Mouse (Mus musculus): ENCODE results near the gene St8sia6. TPM values are rescaled to one million over a fixed set of nuclear protein-coding genes. Genes with fewer than 3 reads are reported as not detected.
"Not testable (repeated sequence)": the region's sequence is repeated elsewhere in the genome, so short reads cannot be mapped to it uniquely, and the experiment has no call there.

The St8sia6 gene
- polyA plus RNA-seq, 1 experiment from 2014 or later, result 1.1 TPM

DNA sequence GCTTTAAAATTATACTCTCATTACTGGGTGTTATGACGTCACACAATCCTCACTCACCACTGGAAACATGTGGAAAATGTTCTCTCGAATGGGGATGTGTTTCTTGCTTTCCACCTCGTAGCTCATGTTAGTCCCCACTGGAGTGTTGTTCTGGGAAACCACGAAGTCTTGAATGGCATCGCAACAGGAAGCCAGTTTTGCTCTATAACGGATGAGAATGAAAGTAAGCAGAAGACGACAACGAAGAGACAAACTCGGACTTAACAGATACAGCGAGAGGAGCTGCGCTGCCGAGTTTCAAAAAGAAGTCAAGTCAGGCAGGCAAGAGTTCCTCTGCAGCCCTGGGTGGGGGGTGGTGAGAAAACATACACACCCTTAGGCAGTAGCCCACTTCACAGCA is 121.4 kb downstream of the St8sia6 start:
- no peak overlapping the region for H3K4me3 ChIP-seq (ENCODE audit: low read depth, low read length)
- WGBS, result 84% methylated on average over 12 of the region's 12 CpGs
- no peaks in the 10 kb centered on the region for H3K4me1 ChIP-seq (ENCODE audit: control insufficient read depth, insufficient read depth, low read length)
- H3K9me3 ChIP-seq (ENCODE audit: control insufficient read depth, low read depth, low read length), result no peaks in the 10 kb centered on the region
- H3K27me3 ChIP-seq (ENCODE audit: control insufficient read depth, insufficient read depth, low read length), result no peaks in the 10 kb centered on the region
- no peak overlapping the region for H3K9ac ChIP-seq (replicated peaks; ENCODE audit: low read depth, low read length)
- H3K27ac ChIP-seq (ENCODE audit: low read length), result no peak overlapping the region
- H3K4me2 ChIP-seq (replicated peaks; ENCODE audit: low read depth, low read length), result no peak overlapping the region
- H3K36me3 ChIP-seq (ENCODE audit: control insufficient read depth, insufficient read depth, low read length), result no peaks in the 10 kb centered on the region
- ATAC-seq (ENCODE audit: insufficient number of reproducible peaks, insufficient read depth, low FRiP score, low read depth), result no peak

DNA sequence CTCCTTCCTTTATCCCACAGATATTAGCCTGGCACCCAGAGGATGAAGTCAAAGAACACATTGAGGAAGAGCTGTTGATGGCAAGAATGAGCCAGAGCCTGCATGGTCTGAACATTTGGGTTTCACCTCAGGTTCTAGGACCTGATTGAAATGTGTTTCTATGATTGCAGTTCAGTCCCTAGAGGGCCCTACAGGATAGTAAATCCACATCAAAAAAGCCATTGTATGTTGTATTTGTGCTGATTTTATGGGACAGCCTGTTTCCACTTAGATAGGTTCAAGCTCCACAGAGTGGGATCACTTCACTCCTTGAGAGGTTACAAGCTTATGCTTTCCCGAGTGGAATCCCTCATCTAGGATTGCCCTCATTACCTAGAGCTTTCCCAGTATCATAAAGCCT is 159.0 kb downstream of the St8sia6 start:
- Histone ChIP-seq H3K9me3 (ENCODE audit: control insufficient read depth, low read depth, low read length) (no peaks in the 10 kb centered on the region), H3K4me3 (ENCODE audit: low read depth, low read length) (no peak overlapping the region), H3K4me1 (ENCODE audit: control insufficient read depth, insufficient read depth, low read length) (no peaks in the 10 kb centered on the region), H3K4me2 (replicated peaks; ENCODE audit: low read depth, low read length) (no peak overlapping the region), H3K36me3 (ENCODE audit: control insufficient read depth, insufficient read depth, low read length) (no peaks in the 10 kb centered on the region), H3K27ac (ENCODE audit: low read length) (no peak overlapping the region), H3K9ac (replicated peaks; ENCODE audit: low read depth, low read length) (no peak overlapping the region), H3K27me3 (ENCODE audit: control insufficient read depth, insufficient read depth, low read length) (no peaks in the 10 kb centered on the region)
- no peak for ATAC-seq (ENCODE audit: insufficient number of reproducible peaks, insufficient read depth, low FRiP score, low read depth)
- 65% methylated on average over 1 of the region's 1 CpGs for WGBS

GRCm38 (mm10) chr2:13630136-13630832 is 163.6 kb downstream of the St8sia6 start:
- Histone ChIP-seq H3K27me3 (ENCODE audit: control insufficient read depth, insufficient read depth, low read length) (no peaks in the 10 kb centered on the region), H3K27ac (ENCODE audit: low read length) (no peak overlapping the region), H3K4me3 (ENCODE audit: low read depth, low read length) (no peak overlapping the region), H3K9me3 (ENCODE audit: control insufficient read depth, low read depth, low read length) (no peaks in the 10 kb centered on the region), H3K4me1 (ENCODE audit: control insufficient read depth, insufficient read depth, low read length) (no peaks in the 10 kb centered on the region), H3K9ac (replicated peaks; ENCODE audit: low read depth, low read length) (no peak overlapping the region), H3K36me3 (ENCODE audit: control insufficient read depth, insufficient read depth, low read length) (no peaks in the 10 kb centered on the region), H3K4me2 (replicated peaks; ENCODE audit: low read depth, low read length) (no peak overlapping the region)
- whole genome bisulfite sequencing, result 78% methylated on average over 7 of the region's 7 CpGs
- no peak for ATAC-seq (ENCODE audit: insufficient number of reproducible peaks, insufficient read depth, low FRiP score, low read depth)

DNA sequence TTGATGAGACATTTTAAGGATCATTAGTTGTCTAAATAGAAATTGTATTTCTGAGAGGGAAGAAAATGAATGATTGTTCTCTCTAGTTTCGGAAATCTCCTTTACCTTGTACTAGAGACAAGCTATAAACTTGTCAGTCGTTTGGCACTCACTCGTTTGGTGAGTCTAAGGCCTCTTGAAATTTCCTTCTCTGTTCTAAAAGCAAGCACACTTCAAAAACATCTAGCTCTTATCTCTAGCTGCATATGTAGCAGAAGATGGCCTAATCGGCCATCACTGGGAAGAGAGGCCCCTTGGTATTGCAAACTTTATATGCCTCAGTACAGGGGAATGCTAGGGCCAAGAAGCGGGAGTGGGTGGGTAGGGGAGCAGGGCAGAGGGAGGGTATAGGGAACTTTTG is 190.2 kb downstream of the St8sia6 start:
- H3K4me2 ChIP-seq (replicated peaks; ENCODE audit: low read depth, low read length); H3K36me3 ChIP-seq (ENCODE audit: control insufficient read depth, insufficient read depth, low read length); H3K4me1 ChIP-seq (ENCODE audit: control insufficient read depth, insufficient read depth, low read length); H3K27me3 ChIP-seq (ENCODE audit: control insufficient read depth, insufficient read depth, low read length); H3K9ac ChIP-seq (replicated peaks; ENCODE audit: low read depth, low read length); H3K27ac ChIP-seq (ENCODE audit: low read length); H3K4me3 ChIP-seq (ENCODE audit: low read depth, low read length); ATAC-seq (ENCODE audit: insufficient number of reproducible peaks, insufficient read depth, low FRiP score, low read depth); H3K9me3 ChIP-seq (ENCODE audit: control insufficient read depth, low read depth, low read length): not testable (repeated sequence)
- WGBS, result 71% methylated on average over 5 of the region's 5 CpGs

GRCm38 (mm10) chr2:13603093-13603492 is 190.8 kb downstream of the St8sia6 start:
- Histone ChIP-seq H3K36me3 (ENCODE audit: control insufficient read depth, insufficient read depth, low read length) (no peaks in the 10 kb centered on the region), H3K9me3 (ENCODE audit: control insufficient read depth, low read depth, low read length) (no peaks in the 10 kb centered on the region), H3K4me2 (replicated peaks; ENCODE audit: low read depth, low read length) (no peak overlapping the region), H3K27me3 (ENCODE audit: control insufficient read depth, insufficient read depth, low read length) (no peaks in the 10 kb centered on the region), H3K4me1 (ENCODE audit: control insufficient read depth, insufficient read depth, low read length) (no peaks in the 10 kb centered on the region), H3K4me3 (ENCODE audit: low read depth, low read length) (no peak overlapping the region), H3K27ac (ENCODE audit: low read length) (no peak overlapping the region), H3K9ac (replicated peaks; ENCODE audit: low read depth, low read length) (no peak overlapping the region)
- no peak for ATAC-seq (ENCODE audit: insufficient number of reproducible peaks, insufficient read depth, low FRiP score, low read depth)

Other genes starting within 250 kb of the St8sia6 start
- 11.9 and 13.4 TPM in 2 replicates for gene Trdmt1, start 249.4 kb downstream of the St8sia6 start, polyA plus RNA-seq (2014; fragmentation: Nextera tagmentation; extraction: Ambion mirVana)
- gene Vim, start 220.1 kb downstream of the St8sia6 start, polyA plus RNA-seq (2014; fragmentation: Nextera tagmentation; extraction: Ambion mirVana), result 539 and 560 TPM in 2 replicates